Mouse (Mus musculus): ENCODE data around the gene Sfxn5.

The Sfxn5 gene

GRCm38 (mm10) chr6:85366387-85366786, 33.2 kb upstream of the Sfxn5 start:
- in situ Hi-C loops (cut with MboI; ENCODE audit: unreplicated experiment in 2 of 2) = no loop called here

DNA sequence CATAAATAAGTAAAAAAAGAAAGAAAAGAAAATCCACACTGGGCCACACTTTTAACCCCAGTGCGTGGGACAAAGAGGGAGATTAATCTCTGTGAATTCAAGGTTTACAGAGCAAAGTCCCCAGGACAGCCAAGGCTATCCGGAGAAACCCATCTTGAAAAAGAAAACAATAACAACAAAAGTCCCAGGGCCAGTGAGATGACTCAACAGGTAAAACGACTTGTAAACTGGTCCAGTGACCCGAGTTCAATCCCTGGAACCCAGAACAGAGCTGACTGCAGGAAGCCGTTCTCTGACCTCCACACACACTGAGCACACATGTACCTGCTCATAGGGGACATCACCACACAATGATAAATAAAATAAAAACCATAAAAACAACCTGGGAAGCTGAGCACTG, 31.2 kb upstream of the Sfxn5 start:
- in situ Hi-C loops (cut with MboI; ENCODE audit: unreplicated experiment in 2 of 2) = no loop called here

- in situ Hi-C loops (cut with MboI; ENCODE audit: unreplicated experiment in 2 of 2) = no loop called here
Observed at GRCm38 (mm10) chr6:85363906-85364260, 30.7 kb upstream of the Sfxn5 start.

- in situ Hi-C loops (cut with MboI; ENCODE audit: unreplicated experiment in 2 of 2) = no loop called here
Observed at GRCm38 (mm10) chr6:85363231-85363905, 30.1 kb upstream of the Sfxn5 start.

GRCm38 (mm10) chr6:85362610-85363009, 29.4 kb upstream of the Sfxn5 start:
- in situ Hi-C loops (cut with MboI; ENCODE audit: unreplicated experiment in 2 of 2) = no loop called here

DNA sequence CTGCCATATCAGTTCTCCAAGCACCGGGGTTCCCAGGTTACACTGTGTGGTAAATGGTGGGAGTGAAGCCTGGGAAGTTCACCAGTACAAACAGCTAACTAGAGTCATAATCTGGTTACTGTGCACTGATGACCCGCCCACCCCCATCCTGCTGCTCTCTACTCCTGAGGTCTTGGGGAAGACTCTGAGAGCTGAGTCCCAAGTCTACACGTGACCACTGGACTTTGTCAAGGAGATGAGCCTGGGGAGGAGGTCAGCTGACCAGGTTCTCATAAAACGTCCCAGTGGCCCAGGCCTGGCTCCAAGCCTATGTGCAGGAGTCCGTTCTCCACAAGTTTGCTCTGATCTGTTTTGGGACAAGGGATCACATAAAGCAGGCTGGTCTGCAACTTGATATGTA, 27.1 kb upstream of the Sfxn5 start:
- in situ Hi-C loops (cut with MboI; ENCODE audit: unreplicated experiment in 2 of 2) = no loop called here

GRCm38 (mm10) chr6:85358877-85359276, 25.7 kb upstream of the Sfxn5 start:
- in situ Hi-C loops (cut with MboI; ENCODE audit: unreplicated experiment in 2 of 2) = no loop called here

DNA sequence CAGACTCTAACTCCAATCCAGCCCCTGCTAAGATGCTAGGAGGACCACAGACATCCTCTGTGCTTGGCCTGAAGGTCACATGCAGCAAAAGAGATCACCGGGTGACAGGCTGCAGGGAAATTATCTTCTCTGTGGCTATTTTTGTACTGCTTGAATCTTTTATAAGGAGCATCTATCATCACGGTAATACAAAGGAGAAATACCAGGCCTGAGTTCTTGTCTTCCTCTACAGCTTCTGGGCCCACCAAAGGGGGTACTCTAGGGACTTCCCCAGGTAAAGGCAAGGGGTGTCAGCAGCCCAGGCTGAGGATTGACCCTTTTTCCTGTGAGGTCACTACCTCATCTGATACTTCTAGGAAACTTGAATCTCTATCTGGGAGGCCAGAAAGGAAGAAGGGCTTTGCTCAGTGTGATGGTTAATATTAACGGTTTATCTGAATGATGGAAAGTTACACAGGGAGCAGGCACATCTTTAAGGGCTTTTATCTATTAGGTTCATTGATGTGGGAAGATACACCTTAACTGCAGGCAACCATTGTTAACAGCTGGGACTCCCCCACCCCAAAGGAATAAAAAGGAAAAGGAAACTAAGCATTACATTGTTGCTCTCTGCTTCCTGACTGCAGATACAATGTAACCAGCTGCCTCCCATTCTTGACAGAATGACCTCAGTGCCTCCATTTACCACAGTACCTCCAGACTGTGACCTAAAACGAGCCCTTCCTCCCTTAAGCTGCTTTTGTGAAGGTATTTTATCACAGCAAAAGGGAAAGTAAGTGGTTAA, 23.7 kb upstream of the Sfxn5 start:
- in situ Hi-C loops (cut with MboI; ENCODE audit: unreplicated experiment in 2 of 2) = no loop called here

- in situ Hi-C loops (cut with MboI; ENCODE audit: unreplicated experiment in 2 of 2) = no loop called here
Observed at GRCm38 (mm10) chr6:85355753-85356152, 22.5 kb upstream of the Sfxn5 start.

GRCm38 (mm10) chr6:85354709-85355108, 21.5 kb upstream of the Sfxn5 start:
- in situ Hi-C loops (cut with MboI; ENCODE audit: unreplicated experiment in 2 of 2) = no loop called here

DNA sequence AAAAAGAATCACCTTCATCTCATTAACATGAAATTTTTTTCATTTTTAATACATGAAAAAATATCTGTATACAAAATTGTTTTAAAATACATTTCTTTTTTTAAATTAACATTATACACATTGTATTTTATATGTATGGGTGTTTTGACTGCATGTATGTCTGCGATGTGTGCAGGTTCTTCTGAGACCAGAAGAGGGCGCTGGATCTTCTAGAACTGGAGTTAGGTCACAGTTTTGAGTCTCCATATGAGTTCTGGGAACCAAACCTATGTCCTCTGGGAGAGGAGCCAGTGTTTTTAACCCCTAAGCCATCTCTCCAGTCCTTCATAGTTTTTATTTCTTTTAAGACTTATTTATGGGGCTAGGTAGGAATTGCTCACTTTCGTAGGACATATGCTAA, 20.5 kb upstream of the Sfxn5 start:
- in situ Hi-C loops (cut with MboI; ENCODE audit: unreplicated experiment in 2 of 2) = no loop called here

GRCm38 (mm10) chr6:85350157-85350556, 16.9 kb upstream of the Sfxn5 start:
- in situ Hi-C loops (cut with MboI; ENCODE audit: unreplicated experiment in 2 of 2) = no loop called here

DNA sequence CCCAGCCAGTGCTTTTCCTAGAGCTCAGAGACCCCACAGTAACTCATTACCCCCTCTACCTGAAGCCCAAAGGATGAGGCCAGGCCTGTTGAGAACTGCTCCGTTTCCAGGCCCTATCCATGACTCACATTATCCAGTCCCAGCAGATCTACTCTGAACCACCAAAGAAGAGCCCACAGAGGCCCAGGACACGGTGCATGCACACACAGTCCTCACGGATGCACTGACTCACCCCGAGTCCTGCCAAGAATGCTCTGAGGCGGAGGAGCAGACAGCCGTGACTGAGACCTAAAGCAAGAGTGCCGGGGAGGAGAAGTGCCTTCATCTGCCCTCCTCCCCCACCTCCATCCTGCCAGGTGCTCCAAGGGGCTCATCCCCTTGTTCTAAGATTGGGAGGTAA, 16.0 kb upstream of the Sfxn5 start:
- in situ Hi-C loops (cut with MboI; ENCODE audit: unreplicated experiment in 2 of 2) = loop anchor here (5.0 to 25.0 kb wide), 3 partner anchors 38 to 1013 kb away; partner anchors contain the start of genes Fam136a (in 1 of the 2) and Snrpg (in 1 of the 2)

GRCm38 (mm10) chr6:85348133-85348532, 14.9 kb upstream of the Sfxn5 start:
- in situ Hi-C loops (cut with MboI; ENCODE audit: unreplicated experiment in 2 of 2) = loop anchor here (5.0 to 25.0 kb wide), 3 partner anchors 39 to 1014 kb away; partner anchors contain the start of genes Fam136a (in 1 of the 2) and Snrpg (in 1 of the 2)

DNA sequence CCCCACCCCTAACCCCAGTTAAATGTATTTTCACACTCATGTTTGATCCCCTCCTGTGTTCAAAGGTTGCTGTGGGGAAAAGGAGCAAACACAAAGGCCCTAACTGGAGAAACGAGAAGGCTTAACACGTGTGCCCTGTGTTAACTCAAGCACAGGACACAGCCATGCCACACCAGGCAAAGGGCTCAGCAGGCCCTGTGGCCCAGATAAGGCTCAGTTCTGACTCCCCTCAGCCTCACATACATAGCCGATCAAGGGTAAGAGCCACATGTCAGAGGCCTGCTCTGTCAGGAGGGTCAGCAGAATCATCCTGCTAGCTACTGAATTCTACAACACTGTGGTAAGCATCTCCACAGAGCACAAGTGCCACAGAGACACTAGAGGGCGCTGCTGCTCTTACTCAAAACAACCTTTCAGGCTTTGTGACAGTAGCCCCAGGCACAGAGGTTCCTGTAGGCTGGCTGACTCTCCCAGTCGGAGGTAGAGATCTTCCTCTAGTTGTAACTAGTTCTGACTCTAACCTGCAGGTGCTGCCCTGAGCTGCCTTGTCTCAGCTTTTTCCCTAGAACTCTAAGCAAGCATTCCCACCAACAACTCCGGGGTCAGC, 12.9 kb upstream of the Sfxn5 start:
- in situ Hi-C loops (cut with MboI; ENCODE audit: unreplicated experiment in 2 of 2) = loop anchor here (5.0 to 25.0 kb wide), 3 partner anchors 41 to 1016 kb away; partner anchors contain the start of genes Fam136a (in 1 of the 2) and Snrpg (in 1 of the 2)

- in situ Hi-C loops (cut with MboI; ENCODE audit: unreplicated experiment in 2 of 2) = loop anchor here (5.0 to 25.0 kb wide), 3 partner anchors 42 to 1017 kb away; partner anchors contain the start of genes Fam136a (in 1 of the 2) and Snrpg (in 1 of the 2)
Observed at GRCm38 (mm10) chr6:85344929-85345328, 11.7 kb upstream of the Sfxn5 start.

GRCm38 (mm10) chr6:85343027-85343426, 9.8 kb upstream of the Sfxn5 start:
- in situ Hi-C loops (cut with MboI; ENCODE audit: unreplicated experiment in 2 of 2) = loop anchor here in 1 of 2 experiments (25.0 kb wide), 1 partner anchor 1019 kb away; the partner anchor contains the start of genes Fam136a and Snrpg

DNA sequence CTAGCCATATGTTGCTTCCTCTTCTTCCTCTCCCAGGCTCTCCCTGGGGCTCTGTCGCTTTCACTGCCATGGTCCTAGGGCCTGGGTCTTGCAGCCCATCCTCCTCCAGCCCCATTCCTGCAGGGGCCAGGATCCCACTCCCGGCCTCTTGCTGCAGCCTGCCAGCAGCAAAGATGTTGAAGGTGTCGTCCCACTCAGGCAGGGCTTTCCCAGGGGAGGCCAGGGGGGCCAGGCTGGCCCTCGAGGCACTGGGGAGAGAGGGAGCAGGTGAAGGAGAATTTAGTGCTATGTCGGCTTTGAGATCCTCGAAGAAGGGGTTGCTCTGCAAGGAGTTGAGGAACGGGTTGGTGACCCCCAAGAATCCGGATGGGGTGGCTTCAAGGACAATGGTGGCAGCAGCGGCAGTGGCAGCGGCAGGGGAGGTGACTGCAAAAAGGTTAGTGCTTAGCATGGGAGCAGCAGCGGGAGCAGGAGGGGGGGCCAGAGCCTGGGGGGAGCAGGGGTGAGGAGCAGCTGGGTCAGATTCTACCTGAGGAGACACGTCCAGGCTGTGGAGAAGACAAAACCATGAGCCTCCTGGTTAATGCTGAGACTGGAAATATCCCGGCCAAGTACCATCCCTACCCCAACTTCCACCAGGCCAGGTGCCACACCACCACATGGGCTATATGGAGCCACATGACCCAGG, 8.7 kb upstream of the Sfxn5 start:
- in situ Hi-C loops (cut with MboI; ENCODE audit: unreplicated experiment in 2 of 2) = loop anchor here in 1 of 2 experiments (25.0 kb wide), 1 partner anchor 1020 kb away; the partner anchor contains the start of genes Fam136a and Snrpg

DNA sequence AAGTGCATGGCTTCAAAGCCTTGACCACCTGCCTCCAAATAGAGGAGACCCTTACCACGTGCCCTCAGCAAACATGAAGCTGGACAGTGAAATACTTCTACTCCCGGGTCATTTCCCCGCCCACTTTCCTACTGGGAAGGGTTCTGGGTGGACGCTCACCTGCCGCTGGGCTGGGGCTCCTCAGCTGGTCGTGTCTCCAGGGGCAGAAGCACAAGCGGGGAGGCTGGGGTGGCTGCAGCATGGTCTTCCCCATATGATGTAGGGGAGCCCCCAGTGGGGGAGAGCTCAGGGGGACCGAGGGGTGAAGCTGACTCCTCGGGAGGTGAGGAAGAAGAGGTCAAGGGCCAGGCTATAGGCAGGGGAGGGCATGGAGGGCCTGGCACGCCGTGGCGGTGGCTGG, 7.0 kb upstream of the Sfxn5 start:
- in situ Hi-C loops (cut with MboI; ENCODE audit: unreplicated experiment in 2 of 2) = loop anchor here in 1 of 2 experiments (25.0 kb wide), 1 partner anchor 1022 kb away; the partner anchor contains the start of genes Fam136a and Snrpg

- in situ Hi-C loops (cut with MboI; ENCODE audit: unreplicated experiment in 2 of 2) = loop anchor here in 1 of 2 experiments (25.0 kb wide), 1 partner anchor 1023 kb away; the partner anchor contains the start of genes Fam136a and Snrpg
Observed at GRCm38 (mm10) chr6:85339273-85339901, 6.2 kb upstream of the Sfxn5 start.
